Mouse (Mus musculus) lung, adult 18-20 months (tissue): ENCODE results near the gene Gm3250.
A peak's percentile ranks its signal among the peaks of the same experiment; 100 is the strongest.
"Not testable (repeated sequence)": the region's sequence is repeated elsewhere in the genome, so short reads cannot be mapped to it uniquely, and the experiment has no call there.

ENCODE experiments used
- DNase-seq, 2 experiments: peaks; one replicate each; pipeline ENCODE4 v3.0.0; 2022; ENCODE audit warnings: mixed read lengths in 2 of 2

Gene Gm3250

DNA sequence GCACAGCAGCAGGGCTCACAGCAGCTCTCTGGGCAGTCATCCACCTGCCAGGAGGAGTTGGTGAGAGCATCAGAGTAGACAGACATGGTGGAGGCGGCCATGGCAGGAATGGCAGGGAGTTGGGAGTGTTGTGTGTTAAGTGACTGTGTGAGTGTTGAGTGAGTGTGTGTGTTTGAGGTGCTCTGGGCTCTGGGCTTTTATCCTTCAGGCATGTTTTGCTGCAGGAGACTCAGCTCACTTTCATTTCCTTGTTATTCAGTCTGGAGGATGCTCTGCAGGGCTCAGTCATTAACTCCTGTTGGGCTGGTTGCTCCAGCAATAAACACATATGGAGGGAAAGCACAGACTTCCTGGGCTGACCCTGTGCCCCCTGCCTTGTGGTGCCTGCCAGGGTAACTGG, at the start of gene Gm3250:
Gene Gm3250 (minus strand): TSS at position 101 of the 400 bp plus-strand sequence.
- DNase-seq = not testable (repeated sequence)

DNA sequence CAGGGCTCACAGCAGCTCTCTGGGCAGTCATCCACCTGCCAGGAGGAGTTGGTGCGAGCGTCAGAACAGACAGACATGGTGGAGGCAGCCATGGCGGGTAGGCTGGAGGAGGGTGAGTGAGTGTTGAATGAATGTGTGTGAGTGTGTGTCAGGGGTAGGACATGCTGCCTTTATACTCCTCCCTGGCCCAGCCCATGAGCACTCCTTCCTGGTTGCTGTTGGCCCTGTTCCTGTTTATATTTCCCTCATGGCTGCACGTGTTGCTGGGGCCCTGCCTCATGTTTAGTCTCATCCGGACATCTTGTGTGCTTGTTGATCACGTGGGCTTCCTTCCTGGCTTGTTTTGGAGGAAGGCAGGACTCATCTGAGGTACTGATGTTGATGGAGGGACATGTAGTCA, 44.6 kb upstream of the Gm3250 start, which contains the start of gene Krtap10-4:
Gene Krtap10-4 (minus strand): TSS at position 145 of the 400 bp plus-strand sequence.
- no peak for DNase-seq

DNA sequence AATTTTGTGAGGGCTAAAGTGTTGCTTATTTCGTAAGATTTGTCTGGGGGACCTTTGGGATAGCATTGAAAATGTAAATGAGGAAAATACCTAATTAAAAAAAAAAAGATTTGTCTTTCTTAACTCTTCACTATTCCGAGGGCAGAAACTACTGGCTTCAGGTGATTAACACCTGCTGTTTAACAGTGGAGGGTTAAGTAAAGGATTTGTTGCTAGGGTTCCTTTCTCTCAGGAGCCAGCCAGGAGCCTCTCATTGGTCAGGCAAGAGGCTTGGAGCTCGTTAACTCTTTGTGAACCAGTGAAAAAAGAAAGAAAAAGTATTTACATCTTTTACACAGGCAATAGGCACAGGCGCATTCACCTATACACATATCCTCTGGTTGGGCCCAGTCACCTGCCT, 36.9 kb upstream of the Gm3250 start:
- DNase-seq = no peak

DNA sequence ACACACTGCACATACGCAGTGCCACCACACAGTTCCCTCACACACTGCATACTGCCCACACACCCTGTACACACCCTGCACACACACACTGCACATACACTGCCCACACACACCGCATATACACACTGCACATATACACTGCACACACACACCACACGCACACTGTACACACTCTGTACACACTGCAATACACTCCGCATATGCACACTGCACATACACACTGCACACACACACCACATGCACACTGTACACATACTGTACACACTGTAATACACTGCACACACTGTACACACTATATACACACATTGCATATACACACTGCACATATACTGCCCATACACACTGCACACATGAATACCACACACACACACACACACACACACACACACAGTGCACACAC, 36.2 kb upstream of the Gm3250 start:
- DNase-seq = no peak

DNA sequence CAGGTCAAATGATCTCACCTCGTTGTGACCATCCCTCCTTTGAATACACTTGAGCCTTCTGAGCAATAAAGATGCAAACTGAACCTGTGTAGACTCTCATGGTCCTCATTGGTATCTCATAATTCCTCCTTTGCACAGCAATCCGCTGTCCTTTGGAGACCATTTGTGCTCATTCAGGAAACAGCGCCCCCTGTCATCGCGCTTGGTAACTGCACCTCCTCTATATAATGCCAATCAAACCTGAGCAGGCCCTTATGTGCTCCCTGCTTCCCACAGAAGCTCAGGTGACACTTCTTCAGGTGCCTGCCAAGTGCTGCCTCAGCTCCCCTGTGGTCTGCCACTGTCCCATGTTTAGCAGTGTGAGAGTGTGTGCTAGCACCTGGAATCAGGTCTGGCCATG, 33.2 kb upstream of the Gm3250 start:
- DNase-seq = peak; percentile 6 to 9

DNA sequence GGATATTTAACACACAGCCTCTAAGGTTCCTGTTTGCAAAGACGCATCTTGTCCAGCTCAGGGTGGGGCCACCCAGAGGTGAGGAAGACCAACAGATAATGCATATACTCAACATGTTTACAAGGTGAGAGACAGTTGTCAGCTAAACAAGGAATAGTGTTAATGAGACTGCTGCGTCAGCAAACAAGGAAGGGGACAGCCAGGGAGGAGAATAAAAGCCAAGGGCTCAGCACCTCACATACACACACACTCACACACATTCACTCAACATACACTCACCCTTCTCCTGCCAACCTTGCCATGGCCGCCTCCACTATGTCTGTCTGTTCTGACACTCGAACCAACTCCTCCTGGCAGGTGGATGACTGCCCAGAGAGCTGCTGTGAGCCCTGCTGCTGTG, 32.0 kb upstream of the Gm3250 start, which contains the start of gene Gm2696:
Gene Gm2696 (plus strand): TSS at position 301 of the 400 bp plus-strand sequence.
- DNase-seq = no peak

DNA sequence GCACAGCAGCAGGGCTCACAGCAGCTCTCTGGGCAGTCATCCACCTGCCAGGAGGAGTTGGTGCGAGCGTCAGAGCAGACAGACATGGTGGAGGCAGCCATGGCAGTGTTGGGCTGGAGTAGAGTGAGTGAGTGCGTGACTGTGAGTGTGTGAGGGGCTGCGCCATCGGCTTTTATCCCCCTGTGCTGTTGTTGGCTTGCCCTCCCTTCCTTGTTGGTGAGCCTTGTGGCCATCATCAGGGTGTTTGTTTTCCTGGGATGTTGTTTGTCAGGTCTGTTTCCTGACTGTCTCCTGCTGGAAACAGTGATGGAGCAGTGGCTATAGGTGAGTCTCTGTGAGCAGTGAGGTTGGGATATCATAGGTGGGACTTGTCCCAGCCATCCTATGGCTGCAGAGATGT, 29.4 kb upstream of the Gm3250 start, which contains the start of gene Gm9507:
Gene Gm9507 (minus strand): TSS at position 101 of the 400 bp plus-strand sequence.
- no peak for DNase-seq

DNA sequence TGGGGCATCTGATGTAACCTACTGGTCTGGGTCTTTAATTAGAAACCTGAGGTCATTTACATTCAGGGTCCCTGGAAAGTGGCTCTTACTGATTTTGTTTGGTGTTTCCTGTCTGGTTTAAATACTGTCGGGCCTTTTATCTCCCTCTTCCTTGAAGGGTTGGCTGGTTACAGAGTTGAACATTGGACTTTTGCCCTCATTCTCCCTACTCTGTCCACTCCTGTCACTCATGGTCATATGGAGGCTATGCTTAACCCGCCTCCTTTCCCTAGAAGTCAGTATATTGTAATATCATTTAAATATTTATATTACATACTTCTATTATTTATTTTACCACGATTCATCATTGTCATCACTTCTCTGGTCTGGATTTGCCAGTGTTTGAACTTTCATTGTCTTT, 21.8 kb upstream of the Gm3250 start:
- no peak for DNase-seq

DNA sequence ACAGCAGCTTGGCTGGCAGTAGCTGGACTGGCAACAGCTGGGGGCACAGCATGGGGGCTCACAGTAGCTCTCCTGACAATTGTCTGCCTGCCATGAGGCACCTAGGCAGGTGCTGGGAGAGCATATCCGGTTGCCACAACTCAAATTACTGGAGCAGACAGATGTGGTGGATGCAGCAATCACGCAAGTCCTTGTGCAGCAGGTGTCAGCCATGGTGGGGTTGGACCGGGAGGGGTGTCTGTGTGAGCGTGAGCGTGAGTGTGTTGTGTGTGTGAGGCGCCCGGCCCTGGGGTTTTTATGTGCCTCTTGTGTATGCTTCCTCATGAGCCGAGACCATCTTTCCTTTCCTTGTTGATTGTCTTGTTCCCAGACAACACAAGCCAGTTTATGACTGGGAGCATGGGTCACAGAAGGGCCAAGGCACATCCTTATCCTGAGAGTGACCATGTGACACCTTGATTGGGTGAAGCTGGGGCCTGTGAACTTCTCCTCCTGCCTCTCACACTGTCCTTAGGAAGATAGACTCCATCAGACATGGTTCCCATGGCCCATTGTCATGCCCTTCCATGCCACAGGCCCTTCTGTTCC, 16.7 kb upstream of the Gm3250 start, which contains the start of gene Gm19668:
Gene Gm19668 (minus strand): TSS at position 213 of the 588 bp plus-strand sequence.
- DNase-seq = no peak

DNA sequence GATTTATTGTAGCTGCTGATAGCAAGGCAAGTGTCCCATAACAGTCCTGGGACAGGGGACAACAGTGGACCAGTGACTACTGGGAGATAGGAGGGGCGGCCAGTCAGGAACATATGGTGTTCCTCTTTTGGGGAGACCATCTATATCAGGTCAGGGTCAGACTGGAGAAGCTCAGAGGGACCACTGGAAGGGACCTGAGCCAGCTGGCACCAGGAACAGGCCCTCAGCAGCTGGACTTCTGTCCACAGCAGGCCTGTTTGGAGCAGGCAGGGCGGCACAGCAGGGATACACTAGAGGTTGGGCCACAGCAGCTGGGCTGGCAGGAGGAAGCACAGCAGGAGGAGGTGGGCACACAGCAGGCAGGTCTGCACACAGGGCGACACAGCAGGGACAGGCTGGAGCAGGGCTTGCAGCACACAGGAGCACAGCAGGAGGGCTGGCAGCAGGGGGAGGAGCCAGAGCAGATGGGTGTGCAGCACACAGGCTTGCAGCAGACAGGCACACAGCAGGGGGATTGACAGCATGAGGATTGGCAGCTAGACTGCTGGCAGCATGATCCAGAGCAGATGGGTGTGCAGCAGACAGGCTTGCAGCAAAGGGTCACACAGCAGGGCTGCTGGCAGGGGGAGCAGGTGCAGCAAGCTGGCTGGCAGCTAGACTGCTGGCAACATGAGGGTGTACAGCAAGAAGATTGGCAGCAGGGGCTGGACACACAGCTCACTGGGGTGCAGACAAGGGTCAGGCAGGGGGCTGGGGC, 16.0 kb upstream of the Gm3250 start:
- not testable (repeated sequence) for DNase-seq

DNA sequence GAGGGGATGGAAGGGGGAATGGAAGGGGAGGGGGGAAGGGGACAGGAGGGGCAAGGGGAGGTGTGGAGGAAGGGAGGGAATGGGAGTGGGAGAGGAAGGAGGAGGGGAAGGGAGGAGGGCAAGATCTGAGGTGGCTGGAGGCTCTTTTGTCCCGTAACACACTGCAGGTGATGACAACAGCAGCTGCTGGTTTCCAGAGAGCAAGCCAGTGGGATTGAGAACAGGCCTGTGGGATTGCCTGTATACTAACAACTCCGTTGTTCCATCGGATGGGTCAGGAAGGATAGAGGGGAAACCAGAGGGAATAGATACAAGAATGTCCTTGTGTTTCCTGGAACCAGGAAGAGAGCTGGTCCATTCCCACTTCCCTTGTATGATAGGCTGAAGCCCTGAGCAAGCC, 15.3 kb upstream of the Gm3250 start:
- DNase-seq = no peak

DNA sequence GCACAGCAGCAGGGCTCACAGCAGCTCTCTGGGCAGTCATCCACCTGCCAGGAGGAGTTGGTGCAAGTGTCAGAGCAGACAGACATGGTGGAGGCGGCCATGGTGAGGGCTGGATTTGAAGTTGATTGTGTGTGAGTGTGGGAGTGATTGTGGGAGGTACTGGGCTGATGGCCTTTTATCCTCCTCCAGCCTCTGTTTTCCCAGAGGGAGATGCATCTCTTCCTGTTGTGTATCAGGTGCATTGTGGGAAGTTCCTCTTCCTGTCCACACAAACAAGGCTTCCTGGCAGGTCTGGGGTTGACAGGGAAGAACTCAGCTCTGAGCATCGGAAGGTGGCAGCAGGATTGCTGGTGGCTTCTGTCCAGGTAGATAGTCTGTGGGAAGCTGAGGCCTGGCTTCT, 12.6 kb upstream of the Gm3250 start, which contains the start of gene Gm9639:
Gene Gm9639 (minus strand): TSS at position 101 of the 400 bp plus-strand sequence.
- no peak for DNase-seq

DNA sequence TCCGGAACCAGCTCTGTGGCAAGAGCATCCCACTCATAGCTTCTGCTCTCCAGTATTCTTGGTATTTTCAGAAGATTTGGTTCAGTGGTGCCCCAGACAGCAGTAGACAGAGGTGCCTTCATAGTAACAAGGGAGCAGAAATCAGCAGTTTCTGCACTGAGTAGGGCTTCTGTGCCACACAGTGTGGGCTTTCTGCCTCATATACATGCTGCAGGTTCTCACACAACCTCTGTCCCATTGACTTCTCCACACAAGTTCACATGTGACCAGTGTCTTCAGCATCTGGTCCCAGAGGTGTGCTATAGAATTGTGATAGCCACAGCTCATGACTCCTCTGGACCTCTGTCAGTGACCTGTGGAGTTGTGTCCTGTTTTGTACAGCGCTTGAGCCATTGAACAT, 6.3 kb upstream of the Gm3250 start:
- no peak for DNase-seq

DNA sequence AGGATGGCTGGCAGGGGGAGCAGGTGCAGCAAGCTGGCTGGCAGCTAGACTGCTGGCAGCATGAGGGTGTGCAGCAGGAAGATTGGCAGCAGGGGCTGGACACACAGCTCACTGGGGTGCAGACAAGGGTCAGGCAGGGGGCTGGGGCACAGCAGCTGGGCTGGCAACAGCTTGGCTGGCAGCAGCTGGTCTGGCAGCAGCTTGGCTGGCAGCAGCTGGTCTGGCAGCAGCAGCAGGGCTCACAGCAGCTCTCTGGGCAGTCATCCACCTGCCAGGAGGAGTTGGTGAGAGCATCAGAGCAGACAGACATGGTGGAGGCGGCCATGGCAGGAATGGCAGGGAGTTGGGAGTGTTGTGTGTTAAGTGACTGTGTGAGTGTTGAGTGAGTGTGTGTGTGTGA, 5.5 kb upstream of the Gm3250 start, which contains the start of gene Gm7137:
Gene Gm7137 (minus strand): TSS at position 325 of the 400 bp plus-strand sequence.
- DNase-seq = not testable (repeated sequence)

DNA sequence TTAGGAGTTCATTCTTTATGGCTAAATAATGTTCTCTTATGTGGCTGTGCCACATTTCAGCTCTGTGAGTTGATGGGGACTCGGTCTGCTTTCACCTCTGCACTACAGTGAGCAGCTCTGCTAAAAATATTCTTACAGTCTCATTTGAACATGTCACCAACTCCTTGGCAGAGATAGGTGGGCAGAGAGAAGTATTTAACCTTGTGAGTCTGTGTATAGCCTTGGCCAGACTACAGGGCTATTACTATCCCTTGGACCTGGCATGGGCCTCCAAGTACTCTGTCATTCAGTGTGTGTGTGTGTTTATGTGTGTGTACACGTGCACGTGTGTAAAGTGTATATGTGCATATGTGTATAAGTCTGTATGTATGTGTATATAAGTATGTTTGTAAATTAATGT, 1.1 kb upstream of the Gm3250 start:
- DNase-seq = not testable (repeated sequence)

DNA sequence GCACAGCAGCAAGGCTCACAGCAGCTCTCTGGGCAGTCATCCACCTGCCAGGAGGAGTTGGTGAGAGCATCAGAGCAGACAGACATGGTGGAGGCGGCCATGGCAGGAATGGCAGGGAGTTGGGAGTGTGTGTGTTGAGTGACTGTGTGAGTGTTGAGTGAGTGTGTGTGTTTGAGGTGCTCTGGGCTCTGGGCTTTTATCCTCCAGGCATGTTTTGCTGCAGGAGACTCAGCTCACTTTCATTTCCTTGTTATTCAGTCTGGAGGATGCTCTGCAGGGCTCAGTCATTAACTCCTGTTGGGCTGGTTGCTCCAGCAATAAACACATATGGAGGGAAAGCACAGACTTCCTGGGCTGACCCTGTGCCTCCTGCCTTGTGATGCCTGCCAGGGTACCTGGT, 5.5 kb downstream of the Gm3250 start, which contains the start of gene Gm7138:
Gene Gm7138 (minus strand): TSS at position 101 of the 400 bp plus-strand sequence.
- not testable (repeated sequence) for DNase-seq

DNA sequence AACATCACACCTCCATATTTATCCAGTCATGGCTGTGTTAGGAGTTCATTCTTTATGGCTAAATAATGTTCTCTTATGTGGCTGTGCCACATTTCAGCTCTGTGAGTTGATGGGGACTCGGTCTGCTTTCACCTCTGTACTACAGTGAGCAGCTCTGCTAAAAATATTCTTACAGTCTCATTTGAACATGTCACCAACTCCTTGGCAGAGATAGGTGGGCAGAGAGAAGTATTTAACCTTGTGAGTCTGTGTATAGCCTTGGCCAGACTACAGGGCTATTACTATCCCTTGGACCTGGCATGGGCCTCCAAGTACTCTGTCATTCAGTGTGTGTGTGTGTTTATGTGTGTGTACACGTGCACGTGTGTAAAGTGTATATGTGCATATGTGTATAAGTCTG, 10.2 kb downstream of the Gm3250 start:
- not testable (repeated sequence) for DNase-seq

DNA sequence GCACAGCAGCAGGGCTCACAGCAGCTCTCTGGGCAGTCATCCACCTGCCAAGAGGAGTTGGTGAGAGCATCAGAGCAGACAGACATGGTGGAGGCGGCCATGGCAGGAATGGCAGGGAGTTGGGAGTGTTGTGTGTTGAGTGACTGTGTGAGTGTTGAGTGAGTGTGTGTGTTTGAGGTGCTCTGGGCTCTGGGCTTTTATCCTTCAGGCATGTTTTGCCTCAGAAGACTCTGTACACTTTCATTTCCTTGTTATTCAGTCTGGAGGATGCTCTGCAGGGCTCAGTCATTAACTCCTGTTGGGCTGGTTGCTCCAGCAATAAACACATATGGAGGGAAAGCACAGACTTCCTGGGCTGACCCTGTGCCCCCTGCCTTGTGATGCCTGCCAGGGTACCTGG, 11.1 kb downstream of the Gm3250 start, which contains the start of gene Gm3238:
Gene Gm3238 (minus strand): TSS at position 101 of the 400 bp plus-strand sequence.
- DNase-seq = not testable (repeated sequence)

DNA sequence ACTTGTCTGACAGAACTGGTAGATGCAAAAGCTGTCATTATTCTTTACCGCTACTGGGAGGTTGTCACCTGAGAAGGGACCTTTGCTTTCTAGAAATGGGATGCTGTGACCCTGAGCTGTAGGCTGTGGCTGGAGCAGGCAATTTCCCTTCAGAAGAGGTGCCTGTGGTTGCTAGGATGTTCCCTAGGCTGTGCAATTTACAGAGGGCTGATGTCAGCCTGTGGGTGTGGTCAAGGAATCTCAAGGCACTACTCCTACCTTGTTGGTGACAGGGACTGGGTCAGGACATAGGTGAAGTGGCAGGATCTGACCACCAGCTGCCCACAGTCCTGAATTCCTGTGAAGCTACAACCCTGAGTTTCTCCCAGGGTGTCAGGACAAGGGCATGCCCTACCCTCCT, 12.6 kb downstream of the Gm3250 start:
- DNase-seq = no peak

DNA sequence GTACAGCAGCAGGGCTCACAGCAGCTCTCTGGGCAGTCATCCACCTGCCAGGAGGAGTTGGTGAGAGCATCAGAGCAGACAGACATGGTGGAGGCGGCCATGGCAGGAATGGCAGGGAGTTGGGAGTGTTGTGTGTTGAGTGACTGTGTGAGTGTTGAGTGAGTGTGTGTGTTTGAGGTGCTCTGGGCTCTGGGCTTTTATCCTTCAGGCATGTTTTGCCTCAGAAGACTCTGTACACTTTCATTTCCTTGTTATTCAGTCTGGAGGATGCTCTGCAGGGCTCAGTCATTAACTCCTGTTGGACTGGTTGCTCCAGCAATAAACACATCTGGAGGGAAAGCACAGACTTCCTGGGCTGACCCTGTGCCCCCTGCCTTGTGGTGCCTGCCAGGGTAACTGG, 22.8 kb downstream of the Gm3250 start, which contains the start of gene Gm3233:
Gene Gm3233 (minus strand): TSS at position 101 of the 400 bp plus-strand sequence.
- not testable (repeated sequence) for DNase-seq

DNA sequence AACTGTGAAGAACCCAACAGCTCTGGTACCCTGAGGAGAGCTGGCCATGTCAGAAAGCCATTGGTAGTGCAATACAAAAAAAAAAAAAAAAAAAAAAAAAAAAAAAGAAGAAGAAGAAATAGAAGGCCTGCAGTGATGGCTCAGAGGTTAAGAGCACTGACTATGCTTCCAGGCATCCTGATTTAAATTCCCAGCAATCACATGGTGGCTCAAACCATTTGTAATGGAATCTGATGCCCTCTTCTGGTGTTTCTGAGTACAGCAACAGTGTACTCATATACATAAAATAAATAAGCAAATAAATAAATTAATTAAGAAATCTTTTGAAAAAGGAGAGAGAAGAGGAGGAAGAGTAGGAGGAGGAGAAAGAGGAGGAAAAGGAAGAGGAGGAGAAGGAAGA, 28.9 kb downstream of the Gm3250 start:
- no peak for DNase-seq

DNA sequence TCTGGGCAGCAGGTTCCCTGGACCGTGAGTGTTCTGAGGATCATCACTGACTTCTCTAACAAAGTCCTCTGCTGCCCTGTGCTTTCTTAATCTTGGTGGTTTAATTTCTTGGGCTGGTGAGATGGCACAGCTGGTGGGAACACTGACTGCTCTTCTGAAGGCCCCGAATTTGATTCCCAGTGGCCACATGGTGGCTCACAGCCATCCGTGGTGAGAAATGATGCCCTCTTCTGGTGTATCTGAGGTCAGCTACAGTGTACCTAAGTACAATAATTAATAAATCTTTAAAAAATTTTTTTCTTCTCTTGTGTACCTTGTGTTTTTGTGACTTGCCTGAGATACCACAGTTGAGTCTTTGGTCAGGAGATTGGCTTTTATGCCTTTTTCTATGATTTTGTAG, 30.0 kb downstream of the Gm3250 start:
- not testable (repeated sequence) for DNase-seq

DNA sequence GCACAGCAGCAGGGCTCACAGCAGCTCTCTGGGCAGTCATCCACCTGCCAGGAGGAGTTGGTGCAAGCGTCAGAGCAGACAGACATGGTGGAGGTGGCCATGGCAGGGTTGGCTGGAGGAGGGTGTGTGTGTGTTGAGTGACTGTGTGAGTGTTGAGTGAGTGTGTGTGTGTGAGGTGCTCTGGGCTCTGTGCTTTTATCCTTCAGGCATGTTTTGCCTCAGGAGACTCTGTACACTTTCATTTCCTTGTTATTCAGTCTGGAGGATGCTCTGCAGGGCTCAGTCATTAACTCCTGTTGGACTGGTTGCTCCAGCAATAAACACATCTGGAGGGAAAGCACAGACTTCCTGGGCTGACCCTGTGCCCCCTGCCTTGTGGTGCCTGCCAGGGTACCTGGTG, 31.1 kb downstream of the Gm3250 start, which contains the start of gene Gm9736:
Gene Gm9736 (minus strand): TSS at position 101 of the 400 bp plus-strand sequence.
- DNase-seq = not testable (repeated sequence)
